Mouse (Mus musculus) hindbrain, embryonic 11.5 days (tissue): ENCODE results near the gene Acpp. TPM values are rescaled to one million over a fixed set of nuclear protein-coding genes. Genes with fewer than 3 reads are reported as not detected.

Experiments
- ATAC-seq: fragments of 200-750 bp; cut with Nextera tagmentation; 2 replicates; pipeline ENCODE4 v1.8.0; 2017; ENCODE audit warnings: mild to moderate bottlenecking, moderate TSS enrichment, moderate library complexity; ENCODE audit not compliant: low FRiP score
- DNase-seq: peaks from one replicate; pipeline ENCODE4 v3.0.0-alpha.2; 2015; ENCODE audit warnings: low spot score
- H3K27ac ChIP-seq: fragments of 300-500 bp; sonication (generic); 2 replicates; pipeline ENCODE4 v1.5.1; 2014; ENCODE audit warnings: mild to moderate bottlenecking, low read depth, low read length
- H3K27me3 ChIP-seq: fragments of 300-500 bp; sonication (generic); 2 replicates; pipeline ENCODE4 v1.6.1; 2014; ENCODE audit warnings: mild to moderate bottlenecking, low read length, moderate library complexity, mixed read lengths; ENCODE audit not compliant: control insufficient read depth, insufficient read depth
- H3K36me3 ChIP-seq: fragments of 300-500 bp; sonication (generic); 2 replicates; pipeline ENCODE4 v1.6.1; 2014; ENCODE audit warnings: mild to moderate bottlenecking, low read length, moderate library complexity, mixed read lengths; ENCODE audit not compliant: control insufficient read depth, insufficient read depth
- H3K4me1 ChIP-seq: fragments of 300-500 bp; sonication (generic); replicated peaks from 2 replicates; pipeline ENCODE4 v1.6.1; 2014; ENCODE audit warnings: low read length, mixed read lengths; ENCODE audit not compliant: control insufficient read depth, insufficient read depth
- H3K4me2 ChIP-seq: fragments of 300-500 bp; sonication (generic); replicated peaks from 2 replicates; pipeline ENCODE4 v1.6.1; 2014; ENCODE audit warnings: mild to moderate bottlenecking, low read depth, low read length
- H3K4me3 ChIP-seq: fragments of 300-500 bp; sonication (generic); 2 replicates; pipeline ENCODE4 v1.5.1; 2014; ENCODE audit warnings: low read depth, low read length
- H3K9ac ChIP-seq: fragments of 300-500 bp; sonication (generic); 2 replicates; pipeline ENCODE4 v1.6.1; 2014; ENCODE audit warnings: low read depth, low read length
- H3K9me3 ChIP-seq: fragments of 300-500 bp; sonication (generic); 2 replicates; pipeline ENCODE4 v1.6.1; 2016; ENCODE audit warnings: low read length; ENCODE audit not compliant: control insufficient read depth
- WGBS: fragments of 180-500 bp; shearing (Covaris S2); extraction: QIAGEN DNeasy Blood & Tissue Kit; methylation state at CpG from one replicate; pipeline ENCODE4 v1.1.7; 2014; 5-methylcytosine and 5-hydroxymethylcytosine counted together
- polyA plus RNA-seq: library from polyadenylated mRNA; unstranded; fragments of >200 nt; fragmentation: Nextera tagmentation; extraction: Ambion mirVana; gene quantifications from 2 replicates; pipeline ENCODE4 v1.2.1, GENCODE M21; 2014

The Acpp gene
- polyA plus RNA-seq, 1 experiment from 2014 or later, result 0.37 TPM

DNA sequence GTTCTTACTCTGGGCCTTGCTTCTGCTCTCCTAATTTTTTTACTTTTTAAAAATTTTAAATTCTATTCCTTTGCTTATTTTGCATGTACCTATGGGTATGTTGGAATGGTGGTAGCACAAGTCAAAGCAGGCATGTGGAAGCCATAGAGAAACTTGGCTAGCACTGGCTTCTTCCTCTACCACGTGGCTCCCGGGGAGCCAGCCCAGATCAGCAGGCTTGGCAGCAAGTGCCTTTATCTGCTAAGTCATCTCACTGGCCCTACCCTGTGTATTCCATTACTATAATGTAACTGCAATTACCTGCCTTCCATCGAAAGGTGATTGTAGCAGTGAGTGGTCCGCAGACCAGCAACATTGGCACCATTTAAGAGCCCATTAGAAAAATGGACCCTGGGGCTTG lies 22.8 kb upstream of the Acpp start:
- no peaks in the 10 kb centered on the region for H3K36me3 ChIP-seq
- H3K9me3 ChIP-seq, result no peaks in the 10 kb centered on the region
- ATAC-seq (no peak), DNase-seq (no peak)
- H3K27me3 ChIP-seq, result no peaks in the 10 kb centered on the region
- no peak overlapping the region for H3K4me2 ChIP-seq
- H3K4me3 ChIP-seq, result no peak overlapping the region
- H3K4me1 ChIP-seq, result no peaks in the 10 kb centered on the region
- H3K27ac ChIP-seq, result no peak overlapping the region
- H3K9ac ChIP-seq, result no peak overlapping the region
- 95% methylated on average over 4 of the region's 4 CpGs for WGBS

DNA sequence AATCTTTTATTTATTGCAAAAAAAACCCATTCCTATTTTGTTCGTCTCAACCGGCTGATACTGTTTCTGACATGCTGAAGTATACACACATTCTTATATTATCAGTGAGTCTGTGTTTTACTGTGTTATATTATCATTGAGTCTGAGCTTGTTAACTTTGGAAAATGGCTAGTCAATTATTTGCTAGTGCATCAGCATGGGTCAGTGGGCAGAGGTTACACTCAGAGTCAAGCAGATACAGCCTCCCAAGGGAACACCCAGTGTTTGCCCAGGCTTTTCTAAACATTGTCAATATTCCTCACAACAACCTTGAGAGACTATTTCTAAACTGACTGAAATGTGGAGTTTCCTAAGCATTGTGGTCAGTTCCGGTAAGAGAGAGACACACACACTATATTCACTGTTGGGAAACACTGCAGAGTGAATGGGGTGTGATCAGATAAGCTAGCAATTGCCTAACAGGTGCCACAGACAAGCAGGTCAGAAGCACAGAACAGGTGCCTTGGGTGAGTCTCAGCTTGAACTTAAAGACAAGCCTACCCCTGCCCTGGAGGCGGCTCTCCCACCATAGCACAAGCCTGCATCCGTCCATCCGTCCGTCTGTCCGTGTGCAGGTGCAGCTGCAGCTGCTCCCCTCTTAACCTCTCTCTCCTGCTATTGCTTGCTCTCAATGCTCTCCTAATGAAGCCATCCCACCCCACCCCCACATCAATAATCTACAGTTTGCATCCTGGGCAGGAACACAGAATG lies 18.1 kb upstream of the Acpp start:
- no peak overlapping the region for H3K27ac ChIP-seq
- DNase-seq (peak; percentile 8), ATAC-seq (no peak)
- H3K4me3 ChIP-seq, result no peak overlapping the region
- H3K9me3 ChIP-seq, result no peaks in the 10 kb centered on the region
- H3K4me1 ChIP-seq, result no peaks in the 10 kb centered on the region
- no peak overlapping the region for H3K4me2 ChIP-seq
- H3K9ac ChIP-seq, result no peak overlapping the region
- 79% methylated on average over 8 of the region's 8 CpGs for WGBS
- H3K36me3 ChIP-seq, result no peaks in the 10 kb centered on the region
- H3K27me3 ChIP-seq, result no peaks in the 10 kb centered on the region

DNA sequence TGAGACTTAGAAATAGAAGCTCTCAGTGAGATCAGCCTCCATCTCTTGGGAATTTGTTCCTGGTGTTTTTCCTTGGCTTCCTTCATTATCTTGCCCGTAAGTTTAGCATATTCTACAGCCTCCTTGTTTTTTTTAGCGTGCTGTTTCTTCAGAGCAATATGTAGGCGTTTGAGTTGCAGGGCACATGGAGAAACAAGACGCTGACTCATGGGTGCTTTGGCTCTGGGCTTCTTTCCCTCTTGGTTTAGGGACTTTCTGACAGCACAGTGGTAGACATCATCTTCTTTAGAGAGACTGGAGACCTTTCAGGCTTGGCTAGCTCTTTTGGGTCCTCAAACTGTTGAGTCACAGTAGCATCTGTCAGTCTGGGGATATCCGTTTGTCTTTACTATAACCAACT lies 6.6 kb upstream of the Acpp start:
- no peak overlapping the region for H3K27ac ChIP-seq
- ATAC-seq (no peak), DNase-seq (no peak)
- H3K4me1 ChIP-seq, result no peaks in the 10 kb centered on the region
- H3K27me3 ChIP-seq, result no peaks in the 10 kb centered on the region
- H3K4me2 ChIP-seq, result no peak overlapping the region
- no peaks in the 10 kb centered on the region for H3K36me3 ChIP-seq
- H3K9me3 ChIP-seq, result no peaks in the 10 kb centered on the region
- H3K9ac ChIP-seq, result no peak overlapping the region
- WGBS, result 83% methylated on average over 5 of the region's 5 CpGs
- H3K4me3 ChIP-seq, result no peak overlapping the region

DNA sequence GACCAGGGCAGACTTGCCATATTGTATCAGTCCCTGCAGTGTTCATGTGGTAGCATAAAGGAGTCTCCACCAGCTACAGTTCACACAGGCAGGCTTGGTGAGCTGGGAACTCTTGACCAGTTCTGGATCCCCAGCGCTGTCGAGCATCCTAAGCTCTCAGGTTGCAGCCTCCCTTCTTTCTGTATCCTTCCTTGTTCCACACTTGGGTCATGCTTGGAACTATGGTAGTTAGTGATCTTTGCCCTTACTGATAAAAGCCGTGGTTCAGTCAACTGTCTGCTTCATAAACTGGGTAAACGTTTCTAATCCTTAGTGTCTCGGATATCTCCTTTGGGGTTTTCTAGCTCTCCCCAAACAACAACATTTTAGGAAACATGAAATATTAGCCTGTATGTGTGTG lies 1.9 kb upstream of the Acpp start:
- H3K9me3 ChIP-seq, result no peaks in the 10 kb centered on the region
- H3K4me3 ChIP-seq, result no peak overlapping the region
- H3K4me2 ChIP-seq, result no peak overlapping the region
- no peak for DNase-seq
- H3K27me3 ChIP-seq, result no peaks in the 10 kb centered on the region
- WGBS, result 91% methylated on average over 5 of the region's 5 CpGs
- no peaks in the 10 kb centered on the region for H3K4me1 ChIP-seq
- H3K9ac ChIP-seq, result no peak overlapping the region
- no peak for ATAC-seq
- H3K36me3 ChIP-seq, result no peaks in the 10 kb centered on the region
- no peak overlapping the region for H3K27ac ChIP-seq

DNA sequence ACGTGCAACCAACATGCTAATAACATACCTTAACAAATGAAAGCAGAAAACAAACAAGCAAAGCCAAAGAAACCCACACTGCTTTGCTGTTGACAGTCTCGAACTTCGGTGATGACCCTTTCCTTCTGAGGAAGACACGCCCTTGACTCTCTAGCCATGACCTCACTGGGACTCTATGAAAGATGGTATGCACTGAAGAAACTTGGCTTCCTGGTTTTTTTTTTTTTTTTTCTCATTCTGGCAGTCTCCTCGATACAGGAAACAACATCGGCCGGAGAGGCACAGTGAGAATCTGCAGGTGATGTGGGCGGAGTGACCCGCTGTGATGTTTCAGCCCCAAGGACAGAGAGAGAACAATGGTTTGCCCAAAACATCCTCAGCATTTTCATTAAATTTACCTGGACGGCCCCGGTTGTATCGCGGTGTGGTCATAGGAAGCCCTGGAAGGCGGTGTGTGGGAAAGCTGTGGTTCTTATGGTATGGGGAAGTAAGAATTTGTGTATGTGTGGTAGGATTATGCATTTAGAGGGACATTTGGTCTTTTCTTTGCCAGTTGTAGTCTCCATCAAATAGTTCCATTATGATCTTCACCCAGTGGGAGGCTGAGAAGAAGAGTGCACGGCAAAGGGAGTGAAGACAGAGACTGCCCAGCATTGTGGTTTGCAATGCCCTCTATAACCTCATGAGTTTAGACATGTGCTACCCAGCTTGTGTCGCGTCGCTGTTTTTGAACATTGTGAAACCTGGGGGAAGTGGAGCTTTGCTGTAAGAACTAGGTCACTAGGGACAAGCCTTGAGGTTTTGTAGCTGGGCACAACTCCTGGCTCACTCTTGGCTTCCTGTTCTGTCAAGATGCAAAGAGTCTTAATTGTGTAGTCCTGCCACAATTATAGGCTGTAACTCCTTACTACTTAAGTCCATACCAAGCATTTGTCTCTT lies 1.2 kb upstream of the Acpp start:
- Histone ChIP-seq H3K36me3 (no peaks in the 10 kb centered on the region), H3K4me2 (no peak overlapping the region), H3K4me1 (no peaks in the 10 kb centered on the region), H3K9me3 (no peaks in the 10 kb centered on the region), H3K27ac (no peak overlapping the region), H3K4me3 (no peak overlapping the region), H3K27me3 (no peaks in the 10 kb centered on the region), H3K9ac (no peak overlapping the region)
- ATAC-seq (no peak), DNase-seq (no peak)
- WGBS, result 84% methylated on average over 18 of the region's 18 CpGs

DNA sequence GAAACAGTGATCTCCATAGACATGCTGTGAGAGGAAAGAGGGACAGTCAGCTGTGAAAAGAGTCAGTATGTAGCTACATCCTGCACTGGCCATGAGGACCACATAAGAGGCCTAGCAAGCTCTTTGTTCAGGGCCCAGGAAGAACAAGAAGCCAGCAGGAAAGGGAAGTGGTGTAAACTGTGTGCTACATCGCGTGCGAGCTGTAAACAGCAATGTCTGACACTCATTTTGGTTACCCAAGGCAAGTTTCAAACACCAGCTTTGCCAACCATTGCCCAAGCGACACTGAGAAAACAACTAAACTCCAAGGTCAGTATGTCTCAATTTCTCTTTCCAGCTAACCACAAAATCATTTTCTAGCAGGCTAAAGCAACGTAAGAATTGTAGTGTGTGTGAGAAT lies 6.2 kb downstream of the Acpp start:
- ATAC-seq (no peak), DNase-seq (no peak)
- no peaks in the 10 kb centered on the region for H3K27me3 ChIP-seq
- H3K27ac ChIP-seq, result no peak overlapping the region
- no peak overlapping the region for H3K9ac ChIP-seq
- H3K36me3 ChIP-seq, result no peaks in the 10 kb centered on the region
- WGBS, result 92% methylated on average over 5 of the region's 5 CpGs
- H3K4me3 ChIP-seq, result no peak overlapping the region
- no peaks in the 10 kb centered on the region for H3K4me1 ChIP-seq
- H3K4me2 ChIP-seq, result no peak overlapping the region
- no peaks in the 10 kb centered on the region for H3K9me3 ChIP-seq

DNA sequence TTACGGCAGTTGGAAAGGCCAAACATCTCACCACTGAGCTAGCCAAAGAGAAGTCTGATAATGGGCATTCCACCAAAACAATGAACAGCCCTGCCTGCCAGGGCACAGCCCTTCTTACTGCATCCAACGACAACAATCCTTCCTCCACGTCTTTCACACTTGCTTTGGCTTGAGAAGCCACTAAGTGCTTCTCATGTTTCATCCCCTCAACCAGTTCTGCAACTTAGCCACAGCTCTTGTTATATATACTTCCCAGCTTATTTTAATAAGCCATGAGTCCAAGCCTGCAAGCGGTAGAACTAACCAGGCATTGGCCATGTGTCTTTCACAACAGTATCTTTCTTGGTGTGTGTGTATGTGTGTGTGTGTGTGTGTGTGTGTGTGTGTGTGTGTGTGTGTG lies 8.9 kb downstream of the Acpp start:
- WGBS, result 75% methylated on average over 4 of the region's 4 CpGs
- Histone ChIP-seq H3K27me3 (no peaks in the 10 kb centered on the region), H3K9me3 (no peaks in the 10 kb centered on the region), H3K4me3 (no peak overlapping the region), H3K36me3 (no peaks in the 10 kb centered on the region), H3K9ac (no peak overlapping the region), H3K4me2 (no peak overlapping the region), H3K4me1 (no peaks in the 10 kb centered on the region), H3K27ac (no peak overlapping the region)
- ATAC-seq, result no peak
- DNase-seq, result no peak

DNA sequence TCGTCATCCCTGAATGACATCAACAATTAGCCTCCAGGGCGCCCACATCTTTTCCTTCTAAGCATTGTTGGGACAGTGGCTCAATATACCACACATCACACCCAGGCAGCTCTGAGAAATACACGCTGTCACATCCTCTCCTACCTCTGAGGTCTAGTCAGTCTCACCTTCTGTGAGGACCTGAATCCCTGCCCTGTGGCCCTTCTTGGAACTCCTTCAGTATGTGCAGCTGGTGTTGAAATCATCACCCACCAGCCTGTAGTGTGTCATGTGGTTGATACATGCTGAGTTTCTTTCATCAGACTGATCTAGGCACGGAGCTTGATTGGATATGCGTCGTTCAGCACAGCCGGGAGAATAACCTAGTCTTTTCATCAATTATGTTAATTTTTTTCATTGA lies 16.0 kb downstream of the Acpp start:
- ATAC-seq (no peak), DNase-seq (no peak)
- 62% methylated on average over 7 of the region's 7 CpGs for WGBS
- Histone ChIP-seq H3K27me3 (no peaks in the 10 kb centered on the region), H3K4me2 (no peak overlapping the region), H3K27ac (no peak overlapping the region), H3K4me3 (no peak overlapping the region), H3K4me1 (no peaks in the 10 kb centered on the region), H3K9me3 (no peaks in the 10 kb centered on the region), H3K36me3 (no peaks in the 10 kb centered on the region), H3K9ac (no peak overlapping the region)

DNA sequence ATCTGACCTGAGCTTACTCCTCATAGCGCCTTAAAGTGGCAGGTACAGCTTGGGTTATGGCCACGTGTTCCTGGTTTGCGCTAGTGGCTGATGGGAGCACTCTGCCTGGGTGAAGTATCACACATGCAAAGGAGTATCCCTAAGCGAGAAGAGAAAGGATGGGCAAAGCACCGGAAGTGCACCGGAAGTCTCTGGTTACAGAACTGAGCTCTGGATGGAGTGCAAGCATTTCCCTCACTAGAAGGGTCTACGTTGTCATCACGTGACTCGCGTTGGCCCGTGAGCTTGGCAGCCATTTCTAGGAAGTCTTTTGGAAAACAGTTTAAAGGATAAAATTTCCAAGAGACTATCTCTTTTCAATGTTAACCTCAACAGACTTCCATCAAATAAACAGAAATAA lies 21.2 kb downstream of the Acpp start:
- 91% methylated on average over 11 of the region's 11 CpGs for WGBS
- no peak overlapping the region for H3K27ac ChIP-seq

More for the DNA sequence above, 21.2 kb downstream of the Acpp start:
- Histone ChIP-seq H3K9me3 (no peaks in the 10 kb centered on the region), H3K4me1 (no peaks in the 10 kb centered on the region), H3K4me2 (no peak overlapping the region), H3K27me3 (no peaks in the 10 kb centered on the region), H3K9ac (no peak overlapping the region), H3K36me3 (no peaks in the 10 kb centered on the region), H3K4me3 (no peak overlapping the region)
- DNase-seq, result no peak
- no peak for ATAC-seq
